Mouse (Mus musculus) MEL (cell line): Measurements from ENCODE around the gene Trappc6a. TPM values are rescaled to one million over a fixed set of nuclear protein-coding genes. Genes with fewer than 3 reads are reported as not detected.

Source experiments
- DNase-seq: peaks from one replicate; pipeline ENCODE4 v3.0.0; 2011; ENCODE audit warnings: low read depth, low spot score
- H3K27ac ChIP-seq: 2 replicates; pipeline ENCODE4 v1.5.1; 2012; ENCODE audit warnings: low read depth, mild to moderate bottlenecking, control low read depth, low read length, moderate library complexity; ENCODE audit not compliant: control insufficient read depth
- H3K27me3 ChIP-seq, 2 experiments: fragments of 150-350 bp in 1 of 2; sonication (generic) in 1 of 2; 2 replicates each; pipeline ENCODE4 v1.6.1; 2012; ENCODE audit warnings: low read length in 2 of 2, mild to moderate bottlenecking in 2 of 2, improper control_type of control experiment in 1 of 2, moderate library complexity in 1 of 2; ENCODE audit not compliant: insufficient read depth in 2 of 2, control insufficient read depth in 1 of 2
- H3K36me3 ChIP-seq, 2 experiments: 2 replicates each; pipeline ENCODE4 v1.6.1; 2012 to 2014; ENCODE audit warnings: low read length in 2 of 2, improper control_type of control experiment in 1 of 2, inconsistent platforms in 1 of 2, mild to moderate bottlenecking in 1 of 2; ENCODE audit not compliant: insufficient read depth in 2 of 2, control insufficient read depth in 1 of 2
- H3K4me1 ChIP-seq, 2 experiments: fragments of 150-350 bp in 1 of 2; sonication (generic) in 1 of 2; 2 replicates each; pipeline ENCODE4 v1.6.1; 2012; ENCODE audit warnings: low read length in 2 of 2, improper control_type of control experiment in 1 of 2, mild to moderate bottlenecking in 1 of 2; ENCODE audit not compliant: insufficient read depth in 2 of 2, control insufficient read depth in 1 of 2
- H3K4me3 ChIP-seq, 2 experiments: fragments of 150-350 bp in 1 of 2; sonication (generic) in 1 of 2; 2 replicates each; pipeline ENCODE4 v1.5.1; 2012; ENCODE audit warnings: low read depth in 2 of 2, low read length in 2 of 2, mild to moderate bottlenecking in 2 of 2, moderate library complexity in 2 of 2, control low read depth in 1 of 2, improper control_type of control experiment in 1 of 2; ENCODE audit not compliant: control insufficient read depth in 1 of 2, insufficient read depth in 1 of 2
- H3K79me2 ChIP-seq: 2 replicates; pipeline ENCODE4 v1.6.1; 2012; ENCODE audit warnings: mild to moderate bottlenecking, low read length, moderate library complexity; ENCODE audit not compliant: control insufficient read depth, poor library complexity, insufficient read depth
- H3K9ac ChIP-seq: 2 replicates; pipeline ENCODE4 v1.6.1; 2012; ENCODE audit warnings: low read depth, mild to moderate bottlenecking, control low read depth, low read length, moderate library complexity; ENCODE audit not compliant: control insufficient read depth, poor library complexity, severe bottlenecking
- H3K9me3 ChIP-seq: fragments of 150-350 bp; sonication (generic); replicated peaks from 2 replicates; pipeline ENCODE4 v1.6.1; 2012; ENCODE audit warnings: mild to moderate bottlenecking, low read length, improper control_type of control experiment, moderate library complexity; ENCODE audit not compliant: insufficient read depth
- CHD1 ChIP-seq: IDR thresholded peaks from 2 replicates; pipeline ENCODE4 v1.6.1; 2012; ENCODE audit warnings: low read depth, mild to moderate bottlenecking, inconsistent platforms, low read length, improper control_type of control experiment
- CTCF ChIP-seq, 3 experiments: IDR thresholded peaks in 2 of 3; conservative IDR thresholded peaks in 1 of 3; 2 replicates each; pipeline ENCODE4 v1.5.1; 2011 to 2012; ENCODE audit warnings: low read length in 3 of 3, low read depth in 2 of 3, mild to moderate bottlenecking in 2 of 3, improper control_type of control experiment in 1 of 3, inconsistent platforms in 1 of 3, mixed read lengths in 1 of 3, moderate library complexity in 1 of 3; ENCODE audit not compliant: control insufficient read depth in 1 of 3, insufficient read depth in 1 of 3, poor library complexity in 1 of 3, severe bottlenecking in 1 of 3
- E2F4 ChIP-seq: IDR thresholded peaks from 2 replicates; pipeline ENCODE4 v1.6.1; 2011; ENCODE audit warnings: low read depth, low read length, improper control_type of control experiment, borderline replicate concordance
- EP300 ChIP-seq, 2 experiments: IDR thresholded peaks; 2 replicates each; pipeline ENCODE4 v1.6.1; 2011; ENCODE audit warnings: improper control_type of control experiment in 2 of 2, low read length in 2 of 2, low read depth in 1 of 2, mild to moderate bottlenecking in 1 of 2
- GATA1 ChIP-seq: IDR thresholded peaks from 2 replicates; pipeline ENCODE4 v1.6.1; 2011; ENCODE audit warnings: low read depth, low read length, improper control_type of control experiment
- HCFC1 ChIP-seq: IDR thresholded peaks from 2 replicates; pipeline ENCODE4 v1.6.1; 2012; ENCODE audit warnings: low read depth, mild to moderate bottlenecking, inconsistent platforms, low read length, improper control_type of control experiment, moderate library complexity
- JUND ChIP-seq: IDR thresholded peaks from 2 replicates; pipeline ENCODE4 v1.6.1; 2011; ENCODE audit warnings: low read depth, mild to moderate bottlenecking, improper control_type of control experiment, low read length
- MAFK ChIP-seq: IDR thresholded peaks from 2 replicates; pipeline ENCODE4 v1.6.1; 2011; ENCODE audit warnings: low read depth, mild to moderate bottlenecking, low read length, improper control_type of control experiment, borderline replicate concordance
- MAX ChIP-seq: IDR thresholded peaks from 2 replicates; pipeline ENCODE4 v1.6.1; 2011; ENCODE audit warnings: low read length, improper control_type of control experiment
- MAZ ChIP-seq: IDR thresholded peaks from 2 replicates; pipeline ENCODE4 v1.6.1; 2012; ENCODE audit warnings: low read depth, mild to moderate bottlenecking, inconsistent platforms, low read length, improper control_type of control experiment
- MYC ChIP-seq: IDR thresholded peaks from 2 replicates; pipeline ENCODE4 v1.6.1; 2011; ENCODE audit warnings: low read depth, mild to moderate bottlenecking, low read length, improper control_type of control experiment, moderate library complexity
- NRF1 ChIP-seq: IDR thresholded peaks from 2 replicates; pipeline ENCODE4 v1.6.1; 2014; ENCODE audit warnings: low read depth, mild to moderate bottlenecking, inconsistent platforms, low read length, improper control_type of control experiment, moderate library complexity; ENCODE audit not compliant: poor library complexity, insufficient read depth, severe bottlenecking
- POLR2AphosphoS2 ChIP-seq: IDR thresholded peaks from 2 replicates; pipeline ENCODE4 v1.6.1; 2011; ENCODE audit warnings: low read length, improper control_type of control experiment
- SMC3 ChIP-seq: IDR thresholded peaks from 2 replicates; pipeline ENCODE4 v1.6.1; 2011; ENCODE audit warnings: low read depth, low read length, improper control_type of control experiment
- TAL1 ChIP-seq: IDR thresholded peaks from 2 replicates; pipeline ENCODE4 v1.6.1; 2012; ENCODE audit warnings: mild to moderate bottlenecking, inconsistent platforms, low read length, moderate library complexity, mixed read lengths
- TCF12 ChIP-seq: IDR thresholded peaks from 2 replicates; pipeline ENCODE4 v1.6.1; 2014; ENCODE audit warnings: low read depth, mild to moderate bottlenecking, inconsistent platforms, low read length, improper control_type of control experiment, moderate library complexity
- UBTF ChIP-seq: IDR thresholded peaks from 2 replicates; pipeline ENCODE4 v1.6.1; 2012; ENCODE audit warnings: low read depth, mild to moderate bottlenecking, inconsistent platforms, low read length, improper control_type of control experiment, moderate library complexity, borderline replicate concordance; ENCODE audit not compliant: insufficient read depth
- USF1 ChIP-seq: IDR thresholded peaks from 2 replicates; pipeline ENCODE4 v1.6.1; 2014; ENCODE audit warnings: low read depth, mild to moderate bottlenecking, inconsistent platforms, low read length, improper control_type of control experiment, moderate library complexity
- ZC3H11A ChIP-seq: IDR thresholded peaks from 2 replicates; pipeline ENCODE4 v1.6.1; 2012; ENCODE audit warnings: low read depth, mild to moderate bottlenecking, inconsistent platforms, low read length, improper control_type of control experiment
- polyA plus RNA-seq, 2 experiments: library from polyadenylated mRNA; stranded (reverse) in 1 of 2; unstranded in 1 of 2; fragments of >175 nt in 1 of 2; fragments of >200 nt in 1 of 2; gene quantifications; 2 replicates each; pipeline versions ENCODE4 v1.2.1 to v1.2.4; 2012; ENCODE audit warnings: low replicate concordance in 2 of 2, low read depth in 1 of 2; ENCODE audit not compliant: insufficient read length in 2 of 2, insufficient read depth in 1 of 2, missing spikeins in 1 of 2
- total RNA-seq: library from RNA; depleted of rRNA; stranded (reverse); fragments of 300-350 nt; gene quantifications from 2 replicates; pipeline ENCODE4 v1.2.3, GENCODE M21; 2012

Trappc6a gene
- total and polyA plus RNA-seq, 3 experiments = 82.8 to 88.2 TPM; not detected in 1

- no peaks in the 10 kb centered on the region for H3K9me3 ChIP-seq
- no peak for DNase-seq
- no peak overlapping the region for H3K4me3 ChIP-seq
- H3K79me2 ChIP-seq = no peaks in the 10 kb centered on the region
- TF ChIP-seq SMC3 (no peak), CHD1 (no peak)
- no peak overlapping the region for H3K27ac ChIP-seq
- no peaks in the 10 kb centered on the region; a peak in 1 of 4 replicates for H3K4me1 ChIP-seq
- no peaks in the 10 kb centered on the region for H3K27me3 ChIP-seq
- H3K9ac ChIP-seq = no peak overlapping the region
- no peaks in the 10 kb centered on the region for H3K36me3 ChIP-seq
These were observed 40.6 kb upstream of the Trappc6a start for GRCm38 (mm10) chr7:19467638-19468037.

GRCm38 (mm10) chr7:19468279-19468678 is 39.9 kb upstream of the Trappc6a start:
- TF ChIP-seq GATA1 (no peak), MAX (no peak), TAL1 (no peak), ZC3H11A (no peak), UBTF (no peak), EP300 (IDR thresholded peaks at IDR 0.05; ENCODE audit: low read depth in 1 of 2, low read length in 2 of 2) (no peak), USF1 (no peak), POLR2AphosphoS2 (no peak), MYC (no peak), MAFK (no peak), HCFC1 (no peak), E2F4 (no peak), MAZ (no peak), JUND (no peak), CHD1 (no peak)
- H3K27ac ChIP-seq = no peak overlapping the region
- H3K27me3 ChIP-seq = no peaks in the 10 kb centered on the region

GRCm38 (mm10) chr7:19469404-19469803 is 38.8 kb upstream of the Trappc6a start:
- Histone ChIP-seq H3K4me3 (no peak overlapping the region), H3K36me3 (no peaks in the 10 kb centered on the region), H3K79me2 (no peaks in the 10 kb centered on the region), H3K9me3 (no peaks in the 10 kb centered on the region), H3K27me3 (no peaks in the 10 kb centered on the region), H3K9ac (no peak overlapping the region), H3K27ac (no peak overlapping the region), H3K4me1 (no peaks in the 10 kb centered on the region; a peak in 1 of 4 replicates)
- no peak for TF ChIP-seq MYC
- no peak for TF ChIP-seq SMC3
- TF ChIP-seq TCF12 = no peak
- TF ChIP-seq NRF1 = no peak
- no peak for TF ChIP-seq CTCF (IDR thresholded peaks at IDR 0.05 in 2 of 3, conservative IDR thresholded peaks at IDR 0.05 in 1 of 3; ENCODE audit: control insufficient read depth in 1 of 3, insufficient read depth in 1 of 3, low read depth in 2 of 3, low read length in 3 of 3, poor library complexity in 1 of 3, severe bottlenecking in 1 of 3)
- no peak for TF ChIP-seq HCFC1
- no peak for DNase-seq

More at GRCm38 (mm10) chr7:19468279-19468678, 39.9 kb upstream of the Trappc6a start:
- no peak overlapping the region for H3K4me3 ChIP-seq
- DNase-seq = no peak
- H3K9ac ChIP-seq = no peak overlapping the region
- H3K4me1 ChIP-seq = no peaks in the 10 kb centered on the region; a peak in 1 of 4 replicates
- no peaks in the 10 kb centered on the region for H3K36me3 ChIP-seq
- H3K9me3 ChIP-seq = no peaks in the 10 kb centered on the region
- H3K79me2 ChIP-seq = no peaks in the 10 kb centered on the region
